Mouse (Mus musculus): Measurements from ENCODE around the gene Fblim1. TPM values are rescaled to one million over a fixed set of nuclear protein-coding genes. Genes with fewer than 3 reads are reported as not detected.
"Not testable (repeated sequence)": the region's sequence is repeated elsewhere in the genome, so short reads cannot be mapped to it uniquely, and the experiment has no call there.

Fblim1 gene
- polyA plus RNA-seq, 1 experiment from 2014 or later, result 76.1 TPM

- 93% methylated on average over 7 of the region's 7 CpGs for WGBS
- not testable (repeated sequence) for H3K4me1 ChIP-seq (replicated peaks; ENCODE audit: control insufficient read depth, insufficient read depth, low read length); H3K9me3 ChIP-seq (ENCODE audit: control insufficient read depth, low read length); ATAC-seq (ENCODE audit: low read depth); H3K27ac ChIP-seq (ENCODE audit: low read length); H3K4me2 ChIP-seq (ENCODE audit: low read depth, low read length); H3K36me3 ChIP-seq (ENCODE audit: control insufficient read depth, insufficient read depth, low read length); H3K27me3 ChIP-seq (ENCODE audit: control insufficient read depth, insufficient read depth, low read depth, low read length); H3K4me3 ChIP-seq (ENCODE audit: low read length); H3K9ac ChIP-seq (ENCODE audit: low read length)
Measured at GRCm38 (mm10) chr4:141567174-141567573, 38.7 kb downstream of the Fblim1 start.

GRCm38 (mm10) chr4:141566187-141566586 is 39.7 kb downstream of the Fblim1 start:
- Histone ChIP-seq H3K36me3 (ENCODE audit: control insufficient read depth, insufficient read depth, low read length) (no peaks in the 10 kb centered on the region), H3K9me3 (ENCODE audit: control insufficient read depth, low read length) (no peaks in the 10 kb centered on the region), H3K27me3 (ENCODE audit: control insufficient read depth, insufficient read depth, low read depth, low read length) (no peaks in the 10 kb centered on the region), H3K4me3 (ENCODE audit: low read length) (no peak overlapping the region), H3K9ac (ENCODE audit: low read length) (no peak overlapping the region), H3K4me2 (ENCODE audit: low read depth, low read length) (no peak overlapping the region), H3K27ac (ENCODE audit: low read length) (no peak overlapping the region), H3K4me1 (replicated peaks; ENCODE audit: control insufficient read depth, insufficient read depth, low read length) (peaks cover 6% of the 10 kb centered on the region)
- WGBS, result 81% methylated on average over 6 of the region's 6 CpGs
- ATAC-seq (ENCODE audit: low read depth), result no peak

- Histone ChIP-seq H3K4me3 (ENCODE audit: low read length) (no peak overlapping the region), H3K9ac (ENCODE audit: low read length) (no peak overlapping the region), H3K9me3 (ENCODE audit: control insufficient read depth, low read length) (no peaks in the 10 kb centered on the region), H3K36me3 (ENCODE audit: control insufficient read depth, insufficient read depth, low read length) (no peaks in the 10 kb centered on the region), H3K4me1 (replicated peaks; ENCODE audit: control insufficient read depth, insufficient read depth, low read length) (peaks cover 6% of the 10 kb centered on the region), H3K4me2 (ENCODE audit: low read depth, low read length) (no peak overlapping the region), H3K27ac (ENCODE audit: low read length) (peak overlapping the region; percentile 51), H3K27me3 (ENCODE audit: control insufficient read depth, insufficient read depth, low read depth, low read length) (no peaks in the 10 kb centered on the region)
- 38% methylated on average over 7 of the region's 7 CpGs for WGBS
- peak; percentile 23; the same call in 1 of the 2 replicates for ATAC-seq (ENCODE audit: low read depth)
Measured at GRCm38 (mm10) chr4:141565325-141565724, 40.6 kb downstream of the Fblim1 start.

- H3K4me3 ChIP-seq (ENCODE audit: low read length), result no peak overlapping the region
- H3K27ac ChIP-seq (ENCODE audit: low read length), result no peak overlapping the region
- WGBS, result 83% methylated on average over 3 of the region's 3 CpGs
Measured at GRCm38 (mm10) chr4:141564660-141565059, 41.2 kb downstream of the Fblim1 start.

GRCm38 (mm10) chr4:141564209-141564608 is 41.7 kb downstream of the Fblim1 start:
- Histone ChIP-seq H3K9ac (ENCODE audit: low read length) (no peak overlapping the region), H3K27ac (ENCODE audit: low read length) (no peak overlapping the region), H3K36me3 (ENCODE audit: control insufficient read depth, insufficient read depth, low read length) (no peaks in the 10 kb centered on the region), H3K27me3 (ENCODE audit: control insufficient read depth, insufficient read depth, low read depth, low read length) (no peaks in the 10 kb centered on the region), H3K4me1 (replicated peaks; ENCODE audit: control insufficient read depth, insufficient read depth, low read length) (peaks cover 11% of the 10 kb centered on the region), H3K4me3 (ENCODE audit: low read length) (no peak overlapping the region), H3K4me2 (ENCODE audit: low read depth, low read length) (no peak overlapping the region), H3K9me3 (ENCODE audit: control insufficient read depth, low read length) (no peaks in the 10 kb centered on the region)
- 95% methylated on average over 4 of the region's 4 CpGs for WGBS
- no peak for ATAC-seq (ENCODE audit: low read depth)

More at GRCm38 (mm10) chr4:141564660-141565059, 41.2 kb downstream of the Fblim1 start:
- no peak overlapping the region for H3K9ac ChIP-seq (ENCODE audit: low read length)
- no peaks in the 10 kb centered on the region for H3K36me3 ChIP-seq (ENCODE audit: control insufficient read depth, insufficient read depth, low read length)
- no peaks in the 10 kb centered on the region for H3K9me3 ChIP-seq (ENCODE audit: control insufficient read depth, low read length)
- no peak overlapping the region for H3K4me2 ChIP-seq (ENCODE audit: low read depth, low read length)
- no peak for ATAC-seq (ENCODE audit: low read depth)
- H3K4me1 ChIP-seq (replicated peaks; ENCODE audit: control insufficient read depth, insufficient read depth, low read length), result peaks cover 7% of the 10 kb centered on the region
- no peaks in the 10 kb centered on the region for H3K27me3 ChIP-seq (ENCODE audit: control insufficient read depth, insufficient read depth, low read depth, low read length)

- H3K9me3 ChIP-seq (ENCODE audit: control insufficient read depth, low read length), result no peaks in the 10 kb centered on the region
- H3K4me1 ChIP-seq (replicated peaks; ENCODE audit: control insufficient read depth, insufficient read depth, low read length), result peaks cover 23% of the 10 kb centered on the region
- H3K4me3 ChIP-seq (ENCODE audit: low read length), result no peak overlapping the region
- WGBS, result 66% methylated on average over 11 of the region's 11 CpGs
- peak overlapping the region; percentile 39; the same call in 1 of the 2 replicates for H3K27ac ChIP-seq (ENCODE audit: low read length)
- H3K27me3 ChIP-seq (ENCODE audit: control insufficient read depth, insufficient read depth, low read depth, low read length), result no peaks in the 10 kb centered on the region
- peak; percentile 13; the same call in 1 of the 2 replicates for ATAC-seq (ENCODE audit: low read depth)
- H3K4me2 ChIP-seq (ENCODE audit: low read depth, low read length), result no peak overlapping the region
- H3K36me3 ChIP-seq (ENCODE audit: control insufficient read depth, insufficient read depth, low read length), result no peaks in the 10 kb centered on the region
- H3K9ac ChIP-seq (ENCODE audit: low read length), result peak overlapping the region; percentile 7; the same call in 1 of the 2 replicates
Measured at GRCm38 (mm10) chr4:141562281-141562680, 43.6 kb downstream of the Fblim1 start.

GRCm38 (mm10) chr4:141561331-141561919 is 44.5 kb downstream of the Fblim1 start:
- H3K9ac ChIP-seq (ENCODE audit: low read length); H3K27me3 ChIP-seq (ENCODE audit: control insufficient read depth, insufficient read depth, low read depth, low read length); H3K4me2 ChIP-seq (ENCODE audit: low read depth, low read length); H3K36me3 ChIP-seq (ENCODE audit: control insufficient read depth, insufficient read depth, low read length); H3K27ac ChIP-seq (ENCODE audit: low read length); H3K4me3 ChIP-seq (ENCODE audit: low read length); ATAC-seq (ENCODE audit: low read depth); H3K9me3 ChIP-seq (ENCODE audit: control insufficient read depth, low read length): not testable (repeated sequence)
- 76% methylated on average over 5 of the region's 5 CpGs for WGBS
- H3K4me1 ChIP-seq (replicated peaks; ENCODE audit: control insufficient read depth, insufficient read depth, low read length), result peaks cover 23% of the 10 kb centered on the region

- Histone ChIP-seq H3K9me3 (ENCODE audit: control insufficient read depth, low read length) (no peaks in the 10 kb centered on the region), H3K4me1 (replicated peaks; ENCODE audit: control insufficient read depth, insufficient read depth, low read length) (peaks cover 23% of the 10 kb centered on the region), H3K27ac (ENCODE audit: low read length) (peak overlapping the region; percentile 95), H3K9ac (ENCODE audit: low read length) (peak overlapping the region; percentile 65), H3K4me2 (ENCODE audit: low read depth, low read length) (peak overlapping the region; percentile 88), H3K36me3 (ENCODE audit: control insufficient read depth, insufficient read depth, low read length) (no peaks in the 10 kb centered on the region), H3K4me3 (ENCODE audit: low read length) (peak overlapping the region; percentile 52), H3K27me3 (ENCODE audit: control insufficient read depth, insufficient read depth, low read depth, low read length) (no peaks in the 10 kb centered on the region)
- 1% methylated on average over 9 of the region's 9 CpGs for whole genome bisulfite sequencing
- ATAC-seq (ENCODE audit: low read depth), result peak; percentile 60; the same call in 1 of the 2 replicates
Measured at GRCm38 (mm10) chr4:141559898-141560263, 46.0 kb downstream of the Fblim1 start.

GRCm38 (mm10) chr4:141559131-141559897 is 46.6 kb downstream of the Fblim1 start:
- H3K4me3 ChIP-seq (ENCODE audit: low read length), result peak overlapping the region; percentile 52
- H3K9ac ChIP-seq (ENCODE audit: low read length), result peak overlapping the region; percentile 65
- no peaks in the 10 kb centered on the region for H3K9me3 ChIP-seq (ENCODE audit: control insufficient read depth, low read length)
- peak overlapping the region; percentile 95 for H3K27ac ChIP-seq (ENCODE audit: low read length)
- no peaks in the 10 kb centered on the region for H3K36me3 ChIP-seq (ENCODE audit: control insufficient read depth, insufficient read depth, low read length)
- under 1% methylated on average over 30 of the region's 30 CpGs for WGBS
- H3K27me3 ChIP-seq (ENCODE audit: control insufficient read depth, insufficient read depth, low read depth, low read length), result no peaks in the 10 kb centered on the region
- H3K4me2 ChIP-seq (ENCODE audit: low read depth, low read length), result peak overlapping the region; percentile 88
- peaks cover 23% of the 10 kb centered on the region for H3K4me1 ChIP-seq (replicated peaks; ENCODE audit: control insufficient read depth, insufficient read depth, low read length)
- ATAC-seq (ENCODE audit: low read depth), result peak; percentile 75

Measured in lung, embryonic 16.5 days (tissue).